Mouse (Mus musculus): Measurements from ENCODE around the gene Zbtb24. TPM values are rescaled to one million over a fixed set of nuclear protein-coding genes. Genes with fewer than 3 reads are reported as not detected.
"Not testable (repeated sequence)": the region's sequence is repeated elsewhere in the genome, so short reads cannot be mapped to it uniquely, and the experiment has no call there.

Zbtb24 gene
- 10 to 100 TPM; 16.1 to 68.9 (median 32.0) TPM for total RNA-seq (2018; cell fraction: chromatin; rRNA removed)
- total RNA-seq (2018; cell fraction: cytosol; rRNA removed), result 10 to 100 TPM in 5 of 26 experiments, 1 to 10 TPM in 21; 5.3 to 11.9 (median 8.1) TPM
- 10 to 100 TPM; 11.1 to 46.4 (median 18.2) TPM for total RNA-seq (2018; cell fraction: nucleus; rRNA removed)
- polyA plus RNA-seq (2018), result 8.6 to 9.8 TPM (median 9.4 TPM) in 3 replicates

DNA sequence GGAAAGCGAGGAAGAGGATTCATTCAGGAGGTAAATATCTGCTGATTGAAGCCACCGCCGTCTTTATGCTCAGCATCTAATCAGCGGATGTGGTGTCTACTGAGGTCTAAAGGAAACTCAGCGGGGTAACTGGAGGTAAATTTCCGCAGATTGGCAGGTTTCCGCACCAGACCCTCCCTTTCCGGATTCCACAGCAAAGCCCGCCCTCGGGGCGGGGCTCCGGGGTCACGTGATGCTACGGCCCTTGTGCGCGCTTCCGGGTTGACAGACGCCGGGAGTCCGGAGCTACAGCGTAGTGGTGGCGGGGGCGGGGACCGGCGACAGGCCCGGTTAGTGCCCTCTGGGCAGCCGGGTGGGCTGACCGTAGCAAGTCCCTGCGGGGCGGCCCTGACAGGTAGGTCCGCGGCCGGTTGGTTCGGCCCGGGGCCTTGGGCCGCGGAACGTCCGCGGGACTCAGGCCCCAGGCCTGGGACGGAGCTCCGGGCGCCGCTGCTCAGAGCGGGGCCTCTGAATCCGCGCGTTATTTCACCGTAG is at the start of gene Zbtb24:
Gene Zbtb24, plus strand, starts transcription at position 247 of the 534 bp plus-strand sequence.
- peak within 1 kb of the TSS; percentile 64 for H3K4me3 ChIP-seq (ENCODE audit: inconsistent target)
- H3K36me3 ChIP-seq (ENCODE audit: inconsistent target), result peaks cover 5% of the 10 kb centered on the region
- H3K27ac ChIP-seq, result peak within 1 kb of the TSS; percentile 24; the same call in 1 of the 2 replicates
- WGBS (ENCODE audit: missing documents), result under 1% methylated on average over 49 of the region's 49 CpGs
- H3K79me2 ChIP-seq (ENCODE audit: inconsistent target), result peaks cover 35% of the 10 kb centered on the region

GRCm38 (mm10) chr10:41401097-41401496 is 49.1 kb upstream of the Zbtb24 start:
- Histone ChIP-seq H3K79me2 (ENCODE audit: inconsistent target) (no peaks in the 10 kb centered on the region), H3K27ac (no peak overlapping the region), H3K36me3 (ENCODE audit: inconsistent target) (no peaks in the 10 kb centered on the region), H3K4me3 (ENCODE audit: inconsistent target) (no peak overlapping the region)
- 96% methylated on average over 3 of the region's 3 CpGs for WGBS (ENCODE audit: missing documents)

GRCm38 (mm10) chr10:41403364-41403763 is 46.8 kb upstream of the Zbtb24 start:
- Histone ChIP-seq H3K36me3 (ENCODE audit: inconsistent target) (no peaks in the 10 kb centered on the region), H3K79me2 (ENCODE audit: inconsistent target) (no peaks in the 10 kb centered on the region), H3K4me3 (ENCODE audit: inconsistent target) (no peak overlapping the region), H3K27ac (no peak overlapping the region)
- WGBS (ENCODE audit: missing documents), result 75% methylated on average over 2 of the region's 2 CpGs

DNA sequence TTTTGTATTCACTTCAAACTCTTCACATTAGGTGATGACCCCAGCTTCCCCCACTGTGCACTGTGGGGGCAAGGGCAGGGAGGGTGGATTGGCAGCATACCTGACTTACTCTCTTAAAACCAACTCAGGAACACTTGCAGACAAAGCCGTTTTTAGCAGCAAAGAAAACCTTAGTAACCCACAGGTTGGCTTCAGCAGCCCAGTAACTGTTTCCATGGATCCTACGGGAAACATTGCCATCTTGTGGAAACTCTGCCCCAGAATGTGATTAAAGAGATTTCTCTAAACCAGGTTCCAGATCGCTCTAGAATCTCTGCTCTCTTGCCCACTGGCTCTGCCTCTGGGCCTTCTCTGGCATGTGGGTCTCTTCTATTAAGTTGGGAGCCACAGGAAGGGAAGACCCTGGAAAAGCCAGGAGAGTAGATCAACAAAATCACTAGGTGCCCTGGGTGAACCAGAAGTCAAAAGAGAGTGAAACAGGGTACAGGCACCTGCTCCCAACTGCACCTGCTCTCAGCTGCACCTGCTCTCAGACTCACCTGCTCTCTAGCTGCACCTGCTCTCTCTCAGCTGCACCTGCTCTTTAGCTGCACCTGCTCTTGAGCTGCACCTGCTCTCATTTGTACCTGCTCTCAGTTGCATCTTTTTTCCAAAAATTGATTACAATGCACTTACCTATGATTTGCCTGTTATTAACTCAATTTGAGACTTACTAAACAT is 46.1 kb upstream of the Zbtb24 start:
- Histone ChIP-seq H3K4me3 (ENCODE audit: inconsistent target) (no peak overlapping the region), H3K79me2 (ENCODE audit: inconsistent target) (no peaks in the 10 kb centered on the region), H3K27ac (no peak overlapping the region), H3K36me3 (ENCODE audit: inconsistent target) (no peaks in the 10 kb centered on the region)
- 62% methylated on average over 3 of the region's 3 CpGs for WGBS (ENCODE audit: missing documents)

DNA sequence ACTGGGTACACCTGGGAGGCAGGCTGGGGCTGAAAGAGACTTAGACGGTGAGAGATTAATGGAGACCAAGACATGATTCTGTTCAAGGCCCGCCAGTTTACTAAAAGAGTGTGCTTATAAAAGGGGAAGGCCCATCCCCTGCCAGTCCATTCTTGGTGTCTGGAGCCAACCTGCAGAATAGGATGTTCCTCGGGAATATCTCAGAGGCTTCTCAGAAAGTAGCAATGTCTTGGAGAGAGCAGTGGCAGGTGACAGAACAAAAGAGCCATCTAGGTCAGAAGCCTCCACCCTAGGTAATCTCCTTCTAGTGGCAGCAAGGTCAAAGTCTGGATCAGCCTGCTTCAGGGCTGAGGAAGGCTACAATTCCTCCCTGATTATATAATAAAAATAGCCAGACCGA is 40.0 kb upstream of the Zbtb24 start:
- not testable (repeated sequence) for H3K4me3 ChIP-seq (ENCODE audit: inconsistent target); H3K27ac ChIP-seq; H3K79me2 ChIP-seq (ENCODE audit: inconsistent target); H3K36me3 ChIP-seq (ENCODE audit: inconsistent target)
- 98% methylated on average over 4 of the region's 4 CpGs for WGBS (ENCODE audit: missing documents)

GRCm38 (mm10) chr10:41410821-41411220 is 39.4 kb upstream of the Zbtb24 start:
- not testable (repeated sequence) for H3K4me3 ChIP-seq (ENCODE audit: inconsistent target); H3K36me3 ChIP-seq (ENCODE audit: inconsistent target); H3K27ac ChIP-seq; H3K79me2 ChIP-seq (ENCODE audit: inconsistent target)
- 100% methylated on average over 1 of the region's 1 CpGs for WGBS (ENCODE audit: missing documents)

DNA sequence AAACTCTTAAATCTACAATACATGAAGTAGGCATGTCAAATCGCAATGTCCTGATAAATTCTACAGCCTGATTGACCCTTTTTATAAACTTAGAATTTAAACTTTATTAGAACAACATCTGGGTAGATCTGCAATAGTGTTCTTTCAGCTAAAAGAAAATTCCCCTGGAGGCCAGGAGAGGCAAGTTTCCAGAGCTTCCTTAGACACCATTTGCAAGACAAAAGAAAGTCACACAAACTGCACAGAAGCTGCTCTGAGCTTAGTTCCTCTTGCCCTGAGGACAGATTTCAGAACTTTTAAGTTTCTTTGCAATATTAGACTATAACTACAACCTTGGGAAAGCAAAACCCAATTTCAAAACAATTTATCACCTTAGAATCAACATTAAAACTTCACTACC is 36.7 kb upstream of the Zbtb24 start:
- not testable (repeated sequence) for H3K79me2 ChIP-seq (ENCODE audit: inconsistent target); H3K27ac ChIP-seq; H3K36me3 ChIP-seq (ENCODE audit: inconsistent target); H3K4me3 ChIP-seq (ENCODE audit: inconsistent target)
- 100% methylated on average over 1 of the region's 1 CpGs for WGBS (ENCODE audit: missing documents)

DNA sequence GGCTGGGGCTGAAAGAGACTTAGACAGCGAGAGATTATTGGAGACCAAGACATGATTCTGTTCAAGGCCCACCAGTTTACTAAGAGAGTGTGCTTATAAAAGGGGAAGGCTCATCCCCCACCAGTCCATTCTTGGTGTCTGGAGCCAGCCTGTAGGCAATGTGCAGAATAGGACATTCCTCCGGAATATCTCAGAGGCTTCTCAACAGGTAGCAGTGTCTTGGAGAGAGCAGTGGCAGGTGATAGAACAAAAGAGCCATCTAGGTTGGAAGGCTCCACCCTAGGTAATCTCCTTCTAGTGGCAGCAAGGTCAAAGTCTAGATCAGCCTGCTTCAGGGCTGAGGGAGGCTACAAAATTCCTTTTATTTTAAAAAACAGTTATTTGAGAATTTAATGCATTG is 34.8 kb upstream of the Zbtb24 start:
- not testable (repeated sequence) for H3K79me2 ChIP-seq (ENCODE audit: inconsistent target); H3K4me3 ChIP-seq (ENCODE audit: inconsistent target); H3K36me3 ChIP-seq (ENCODE audit: inconsistent target); H3K27ac ChIP-seq
- 89% methylated on average over 2 of the region's 2 CpGs for whole genome bisulfite sequencing (ENCODE audit: missing documents)

DNA sequence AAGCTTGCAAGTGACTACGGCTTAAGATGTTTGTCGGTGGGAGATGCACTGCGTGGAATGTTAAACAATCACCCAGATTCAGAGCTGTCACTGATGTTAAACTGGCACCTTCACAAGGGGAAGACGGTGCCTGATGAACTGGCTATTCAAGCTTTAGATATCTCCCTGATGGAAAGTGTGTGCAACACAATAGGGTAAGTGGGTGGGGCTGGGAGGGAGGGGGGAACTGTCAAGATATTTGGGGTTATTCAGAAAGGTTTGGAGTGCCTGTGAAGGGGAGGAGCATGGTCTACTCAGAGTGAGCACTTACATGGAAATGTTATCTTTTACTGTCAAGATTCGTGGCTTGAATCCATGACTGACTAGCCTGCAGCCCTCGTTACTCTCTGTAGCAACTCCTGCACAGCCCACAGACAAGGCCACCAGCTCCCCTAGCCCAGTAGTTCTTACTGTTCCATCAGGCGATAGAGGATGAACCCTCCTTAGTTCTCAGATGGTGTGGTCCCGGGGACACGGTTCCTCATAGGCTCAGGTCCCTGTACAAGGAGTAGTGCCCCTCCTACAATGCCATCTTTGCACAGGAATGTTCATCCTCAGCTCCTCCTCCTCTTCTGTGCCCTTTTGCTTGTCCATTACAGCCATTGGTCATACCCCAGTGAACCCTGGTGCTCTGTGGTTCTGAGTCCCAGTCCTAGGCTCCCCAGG is 29.5 kb upstream of the Zbtb24 start:
- Histone ChIP-seq H3K4me3 (ENCODE audit: inconsistent target) (no peak overlapping the region), H3K27ac (no peak overlapping the region), H3K36me3 (ENCODE audit: inconsistent target) (no peaks in the 10 kb centered on the region), H3K79me2 (ENCODE audit: inconsistent target) (no peaks in the 10 kb centered on the region)
- WGBS (ENCODE audit: missing documents), result 83% methylated on average over 9 of the region's 9 CpGs

- Histone ChIP-seq H3K79me2 (ENCODE audit: inconsistent target) (no peaks in the 10 kb centered on the region), H3K4me3 (ENCODE audit: inconsistent target) (no peak overlapping the region), H3K27ac (no peak overlapping the region), H3K36me3 (ENCODE audit: inconsistent target) (no peaks in the 10 kb centered on the region)
- 91% methylated on average over 2 of the region's 2 CpGs for WGBS (ENCODE audit: missing documents)
These were observed 26.5 kb upstream of the Zbtb24 start for GRCm38 (mm10) chr10:41423681-41424080.

- no peaks in the 10 kb centered on the region for H3K36me3 ChIP-seq (ENCODE audit: inconsistent target)
- H3K79me2 ChIP-seq (ENCODE audit: inconsistent target), result no peaks in the 10 kb centered on the region
These were observed 23.8 kb upstream of the Zbtb24 start for GRCm38 (mm10) chr10:41426368-41426767.

DNA sequence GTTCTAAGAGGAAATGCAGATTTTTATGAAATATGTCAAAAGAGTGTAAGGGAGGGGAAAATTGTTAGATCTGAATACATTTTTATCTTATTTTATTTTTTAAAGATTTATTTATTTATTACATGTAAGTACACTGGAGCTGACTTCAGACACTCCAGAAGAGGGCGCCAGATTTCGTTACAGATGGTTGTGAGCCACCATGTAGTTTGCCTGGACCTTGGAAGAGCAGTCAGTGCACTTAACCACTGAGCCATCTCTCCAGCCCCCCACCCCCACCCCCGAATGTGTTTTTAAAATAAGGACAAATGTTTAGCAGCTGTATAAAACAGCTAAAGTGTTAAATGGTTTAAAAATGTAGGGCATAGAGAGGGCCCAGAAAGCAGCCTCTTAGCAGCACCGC is 15.6 kb upstream of the Zbtb24 start:
- WGBS (ENCODE audit: missing documents), result 23% methylated on average over 4 of the region's 4 CpGs
- Histone ChIP-seq H3K36me3 (ENCODE audit: inconsistent target) (no peaks in the 10 kb centered on the region), H3K79me2 (ENCODE audit: inconsistent target) (no peaks in the 10 kb centered on the region)

More at GRCm38 (mm10) chr10:41426368-41426767, 23.8 kb upstream of the Zbtb24 start:
- WGBS (ENCODE audit: missing documents), result 74% methylated on average over 6 of the region's 6 CpGs
- H3K4me3 ChIP-seq (ENCODE audit: inconsistent target), result no peak overlapping the region
- no peak overlapping the region for H3K27ac ChIP-seq

DNA sequence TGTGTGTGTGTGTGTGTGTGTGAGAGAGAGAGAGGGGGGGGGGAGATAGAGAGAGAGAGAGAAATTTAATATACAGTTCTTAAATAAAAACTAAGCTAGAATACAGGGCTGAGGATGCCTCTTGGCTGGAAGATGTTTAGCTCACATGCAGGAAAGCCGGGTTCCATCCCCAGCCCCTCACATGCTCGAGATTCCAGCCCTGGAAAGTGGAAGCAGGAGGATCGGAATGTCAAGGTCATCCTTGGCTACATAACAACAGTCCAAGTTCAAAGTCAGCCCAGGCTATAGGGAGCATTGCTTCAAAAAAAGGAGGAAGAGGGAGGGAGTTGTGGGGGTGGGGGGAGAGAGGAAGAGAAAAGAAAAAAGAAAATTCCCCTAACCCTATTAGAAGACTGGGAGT is 15.0 kb upstream of the Zbtb24 start:
- H3K4me3 ChIP-seq (ENCODE audit: inconsistent target), result no peak overlapping the region
- H3K36me3 ChIP-seq (ENCODE audit: inconsistent target), result no peaks in the 10 kb centered on the region
- H3K27ac ChIP-seq, result no peak overlapping the region
- no peaks in the 10 kb centered on the region for H3K79me2 ChIP-seq (ENCODE audit: inconsistent target)
- 54% methylated on average over 3 of the region's 3 CpGs for WGBS (ENCODE audit: missing documents)

More for the DNA sequence above, 15.6 kb upstream of the Zbtb24 start:
- H3K4me3 ChIP-seq (ENCODE audit: inconsistent target), result no peak overlapping the region
- no peak overlapping the region for H3K27ac ChIP-seq

GRCm38 (mm10) chr10:41448216-41448615 is 2.0 kb upstream of the Zbtb24 start:
- WGBS (ENCODE audit: missing documents), result 56% methylated on average over 1 of the region's 1 CpGs
- no peaks in the 10 kb centered on the region for H3K36me3 ChIP-seq (ENCODE audit: inconsistent target)
- H3K27ac ChIP-seq, result no peak overlapping the region

DNA sequence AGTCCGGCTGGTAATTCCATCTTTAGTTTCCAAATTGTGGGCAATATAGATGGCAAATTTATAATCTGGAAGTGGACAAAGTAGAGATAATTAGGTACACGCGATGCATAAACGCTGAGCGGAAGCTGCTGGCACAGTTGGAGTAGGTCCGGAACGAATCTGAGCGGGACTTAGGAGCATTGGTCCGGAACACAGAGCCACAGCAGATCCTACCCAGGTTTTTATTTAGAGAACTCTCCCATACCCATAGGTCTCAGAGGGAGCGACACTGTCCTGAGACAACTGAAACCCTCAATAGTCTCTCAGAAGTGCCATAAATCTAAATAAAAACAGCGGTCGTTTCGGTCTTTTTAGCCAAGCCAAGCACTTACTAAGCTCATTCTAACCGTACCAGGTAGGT is 499 bp upstream of the Zbtb24 start:
- peaks cover 35% of the 10 kb centered on the region for H3K79me2 ChIP-seq (ENCODE audit: inconsistent target)
- WGBS (ENCODE audit: missing documents), result 8% methylated on average over 14 of the region's 14 CpGs
- H3K4me3 ChIP-seq (ENCODE audit: inconsistent target), result peak overlapping the region; percentile 64
- H3K36me3 ChIP-seq (ENCODE audit: inconsistent target), result no peaks in the 10 kb centered on the region
- H3K27ac ChIP-seq, result peak overlapping the region; percentile 24; the same call in 1 of the 2 replicates

More at GRCm38 (mm10) chr10:41448216-41448615, 2.0 kb upstream of the Zbtb24 start:
- peaks cover 27% of the 10 kb centered on the region for H3K79me2 ChIP-seq (ENCODE audit: inconsistent target)
- no peak overlapping the region for H3K4me3 ChIP-seq (ENCODE audit: inconsistent target)

Data from macrophage (primary cell).